Mouse (Mus musculus): ENCODE measurements around the gene Hpcal1.
"Not testable (repeated sequence)": the region's sequence is repeated elsewhere in the genome, so short reads cannot be mapped to it uniquely, and the experiment has no call there.

The Hpcal1 gene

GRCm38 (mm10) chr12:17791111-17791510 lies 100.5 kb downstream of the Hpcal1 start:
- no peak for DNase-seq

- DNase-seq: no peak
Measured at GRCm38 (mm10) chr12:17792756-17793155, 102.1 kb downstream of the Hpcal1 start.

GRCm38 (mm10) chr12:17795660-17796278 lies 105.1 kb downstream of the Hpcal1 start:
- peak; percentile 50 to 66 for DNase-seq

- DNase-seq: not testable (repeated sequence)
Measured at GRCm38 (mm10) chr12:17798261-17798660, 107.6 kb downstream of the Hpcal1 start.

- peak; percentile 39 to 67 for DNase-seq
Measured at GRCm38 (mm10) chr12:17808542-17808941, 117.9 kb downstream of the Hpcal1 start.

GRCm38 (mm10) chr12:17835279-17835678 lies 144.6 kb downstream of the Hpcal1 start:
- not testable (repeated sequence) for DNase-seq

All from lung, adult 18-20 months (tissue).